8 mouse cellular contexts compared by ENCODE assay signal in the genomic region with DNA sequence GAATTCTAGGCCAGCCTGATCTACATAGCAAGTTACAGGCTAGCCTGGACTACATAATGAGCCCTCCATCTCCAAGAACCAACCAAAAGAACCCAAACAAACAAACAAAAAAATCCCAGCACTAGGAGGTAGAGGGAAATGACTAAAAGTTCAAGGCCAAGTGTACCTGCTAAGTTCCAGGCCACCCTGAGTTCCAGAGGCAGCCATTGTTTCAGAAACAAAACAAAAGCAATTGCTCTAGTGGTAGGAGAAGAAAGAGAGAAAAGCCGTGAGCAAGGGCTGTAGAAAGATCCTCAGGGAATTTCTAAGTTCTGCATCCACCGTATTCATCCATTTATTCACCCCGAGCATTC. TPM values are rescaled to one million over a fixed set of nuclear protein-coding genes. Genes with fewer than 3 reads are reported as not detected.
DNase-seq lines count a peak whose midpoint lies in the region; ATAC-seq and TF ChIP-seq lines count a peak whose summit lies in the region.

No protein-coding gene starts in this region.

- H3K36me3 ChIP-seq in neural tube, embryonic 11.5 days (ENCODE audit: control insufficient read depth, insufficient read depth, low read length), result no peaks in the 10 kb centered on the region
- 0 out of 2 replicates have a peak, but pooled peaks cover 2% of the 10 kb centered on the region for H3K36me3 ChIP-seq in limb, embryonic 15.5 days
- no peaks in the 10 kb centered on the region for H3K36me3 ChIP-seq in stomach, postnatal 0 days (ENCODE audit: control insufficient read depth, insufficient read depth, low read length)

- peak overlapping the region; percentile 96 for H3K4me2 ChIP-seq in neural tube, embryonic 11.5 days (ENCODE audit: low read depth)
- H3K4me2 ChIP-seq in limb, embryonic 15.5 days, result peak overlapping the region; percentile 95
- peak overlapping the region; percentile 98 for H3K4me2 ChIP-seq in stomach, postnatal 0 days (replicated peaks; ENCODE audit: low read depth)

- no peaks in the 10 kb centered on the region for H3K9me3 ChIP-seq in neural tube, embryonic 11.5 days (ENCODE audit: control insufficient read depth, low read length)
- no peaks in the 10 kb centered on the region for H3K9me3 ChIP-seq in limb, embryonic 15.5 days
- no peaks in the 10 kb centered on the region for H3K9me3 ChIP-seq in stomach, postnatal 0 days (ENCODE audit: control insufficient read depth, low read length)

- peaks cover 8% of the 10 kb centered on the region; the same call in 1 of the 2 replicates for H3K4me1 ChIP-seq in cerebellum, adult 2 months (ENCODE audit: control insufficient read depth, insufficient read depth, low read length)
- H3K4me1 ChIP-seq in neural tube, embryonic 11.5 days (ENCODE audit: control insufficient read depth, insufficient read depth, low read length), result 0 out of 2 replicates have a peak, but pooled peaks cover 2% of the 10 kb centered on the region
- H3K4me1 ChIP-seq in limb, embryonic 15.5 days, result peaks cover 11% of the 10 kb centered on the region
- no peaks in the 10 kb centered on the region for H3K4me1 ChIP-seq in stomach, postnatal 0 days (replicated peaks; ENCODE audit: control insufficient read depth, insufficient read depth)

- no peak for TF ChIP-seq POLR2A in cerebellum, adult 2 months (IDR thresholded peaks at IDR 0.05; ENCODE audit: borderline replicate concordance, insufficient read depth, low read length)

- no peak for ATAC-seq in neural tube, embryonic 11.5 days (ENCODE audit: insufficient read depth, low FRiP score, low TSS enrichment)
- no peak for ATAC-seq in limb, embryonic 15.5 days (ENCODE audit: insufficient number of reproducible peaks, low FRiP score, low TSS enrichment, low read depth)
- no peak for ATAC-seq in stomach, postnatal 0 days (ENCODE audit: low FRiP score, low TSS enrichment)

- no peak overlapping the region; the same call in 1 of the 2 replicates for H3K27ac ChIP-seq in cerebellum, adult 2 months (ENCODE audit: insufficient read depth, low read length)
- peak overlapping the region; percentile 90 for H3K27ac ChIP-seq in neural tube, embryonic 11.5 days (ENCODE audit: low read depth, low read length)
- H3K27ac ChIP-seq in limb, embryonic 15.5 days, result peak overlapping the region; percentile 97
- H3K27ac ChIP-seq in stomach, postnatal 0 days (replicated peaks), result peak overlapping the region; percentile 94

- TF ChIP-seq EP300 in stomach, postnatal 0 days (optimal IDR thresholded peaks at IDR 0.05), result no peak

- DNase-seq in cerebellum, adult 2 months, result no peak
- no peak for DNase-seq in cerebellum, adult 11-12 months
- peak; percentile 14 for DNase-seq in neural tube, embryonic 11.5 days (ENCODE audit: low spot score)
- no peak for DNase-seq in neural tube, embryonic 10.5 days (ENCODE audit: extremely low spot score, low spot score)
- no peak for DNase-seq in stomach, postnatal 0 days (ENCODE audit: low spot score)
- no peak for DNase-seq in thymus, postnatal 4 days
- no peak for DNase-seq in ovary, postnatal 36 days (ENCODE audit: low spot score)

- no peaks in the 10 kb centered on the region for H3K27me3 ChIP-seq in cerebellum, adult 2 months (ENCODE audit: control insufficient read depth, insufficient read depth, low read length)
- H3K27me3 ChIP-seq in neural tube, embryonic 11.5 days (ENCODE audit: control insufficient read depth, insufficient read depth, low read length), result no peaks in the 10 kb centered on the region
- no peaks in the 10 kb centered on the region for H3K27me3 ChIP-seq in limb, embryonic 15.5 days
- no peaks in the 10 kb centered on the region for H3K27me3 ChIP-seq in stomach, postnatal 0 days (ENCODE audit: control insufficient read depth, insufficient read depth, low read length)

- peak overlapping the region; percentile 84 for H3K9ac ChIP-seq in neural tube, embryonic 11.5 days (ENCODE audit: low read length)
- peak overlapping the region; percentile 94 for H3K9ac ChIP-seq in limb, embryonic 15.5 days
- H3K9ac ChIP-seq in stomach, postnatal 0 days (ENCODE audit: low read length), result peak overlapping the region; percentile 82

- H3K4me3 ChIP-seq in cerebellum, adult 2 months (replicated peaks; ENCODE audit: insufficient read depth, low read depth, low read length), result peak overlapping the region; percentile 77
- peak overlapping the region; percentile 86 for H3K4me3 ChIP-seq in neural tube, embryonic 11.5 days (ENCODE audit: low read depth, low read length)
- H3K4me3 ChIP-seq in limb, embryonic 15.5 days, result peak overlapping the region; percentile 90
- peak overlapping the region; percentile 70 for H3K4me3 ChIP-seq in stomach, postnatal 0 days (ENCODE audit: low read depth, low read length)

- no peak for TF ChIP-seq CTCF in cerebellum, adult 2 months (IDR thresholded peaks at IDR 0.05; ENCODE audit: borderline replicate concordance, insufficient read depth, low read depth, low read length)
- 0 out of 2 replicates have a peak, but pooled peaks have one; percentile 5 for TF ChIP-seq CTCF in stomach, postnatal 0 days (IDR thresholded peaks at IDR 0.05; ENCODE audit: low read depth)

- 0% methylated on average over 3 of the region's 3 CpGs for WGBS in cerebellum, adult 2 months
- WGBS in neural tube, embryonic 11.5 days, result 0% methylated on average over 3 of the region's 3 CpGs
- WGBS in limb, embryonic 15.5 days, result 0% methylated on average over 3 of the region's 3 CpGs
- WGBS in stomach, postnatal 0 days, result 0% methylated on average over 3 of the region's 3 CpGs

RNA-seq across cellular contexts. Expression of a gene that starts 1.8 kb away (rescaled TPM):
- 39.6 and 39.7 TPM in 2 replicates for polyA plus RNA-seq in cerebellum, adult 2 months (2012; rRNA removed)
- 95.9 and 98.0 TPM in 2 replicates for polyA plus RNA-seq in neural tube, embryonic 11.5 days (2014; fragmentation: Nextera tagmentation; extraction: Ambion mirVana)
- 67.8 and 68.3 TPM in 2 replicates for polyA plus RNA-seq in limb, embryonic 15.5 days (2015; fragmentation: Nextera tagmentation; extraction: Ambion mirVana)
- polyA plus RNA-seq in stomach, postnatal 0 days (2015; fragmentation: Nextera tagmentation; extraction: Ambion mirVana), result 25.0 and 26.6 TPM in 2 replicates

RNA-seq across cellular contexts. Expression of a gene that starts 26.0 kb away (rescaled TPM):
- polyA plus RNA-seq in cerebellum, adult 2 months (2012; rRNA removed), result 38.2 and 43.5 TPM in 2 replicates
- not detected in 2 replicates for polyA plus RNA-seq in neural tube, embryonic 11.5 days (2014; fragmentation: Nextera tagmentation; extraction: Ambion mirVana)
- 0.19 and 0.42 TPM in 2 replicates for polyA plus RNA-seq in limb, embryonic 15.5 days (2015; fragmentation: Nextera tagmentation; extraction: Ambion mirVana)
- polyA plus RNA-seq in stomach, postnatal 0 days (2015; fragmentation: Nextera tagmentation; extraction: Ambion mirVana), result 0.29 and 0.30 TPM in 2 replicates

RNA-seq across cellular contexts. Expression of a gene that starts 56.6 kb away (rescaled TPM):
- polyA plus RNA-seq in cerebellum, adult 2 months (2012; rRNA removed), result 25.7 and 26.3 TPM in 2 replicates
- polyA plus RNA-seq in neural tube, embryonic 11.5 days (2014; fragmentation: Nextera tagmentation; extraction: Ambion mirVana), result 26.0 and 26.1 TPM in 2 replicates
- 11.1 and 15.8 TPM in 2 replicates for polyA plus RNA-seq in limb, embryonic 15.5 days (2015; fragmentation: Nextera tagmentation; extraction: Ambion mirVana)
- 95.2 and 96.2 TPM in 2 replicates for polyA plus RNA-seq in stomach, postnatal 0 days (2015; fragmentation: Nextera tagmentation; extraction: Ambion mirVana)

Comparison
In these comparisons a context has a peak if more than half of its experiments do, and no peak if none do; other contexts are left out.
1. RNA of a gene that starts 26.0 kb away (polyA plus RNA-seq): 38.2 to 43.5 TPM in cerebellum, adult 2 months; 0.19 to 0.42 TPM in limb, embryonic 15.5 days, 0.29 to 0.30 TPM in stomach, postnatal 0 days and not detected in neural tube, embryonic 11.5 days; every median in the first group is over 10 times any median in the second.
2. Peak in every context shown above with its lines, with median percentiles within 50 percentile points of each other: H3K4me3 ChIP-seq, H3K4me2 ChIP-seq and H3K9ac ChIP-seq.